Mouse (Mus musculus): ENCODE measurements around the gene Gm20388.

- no peak for TF ChIP-seq CTCF (conservative IDR thresholded peaks at IDR 0.05; ENCODE audit: insufficient read depth, insufficient read length, low read depth, low read length)
- TF ChIP-seq POLR2A (IDR thresholded peaks at IDR 0.05; ENCODE audit: low read depth, low read length), result no peak
These were observed 2969.7 kb downstream of the Gm20388 start for GRCm38 (mm10) chr8:122880302-122880701.

Data from kidney, adult 2 months (tissue).